Mouse (Mus musculus): ENCODE measurements at regions not wholly inside any gene's neighbourhood (a gene's known extent, or its start where the extent isn't known, plus 50 kb on each side); places are given as distances from the start of the nearest gene placed in this dataset.
"Not testable (repeated sequence)": the region's sequence is repeated elsewhere in the genome, so short reads cannot be mapped to it uniquely, and the experiment has no call there.

DNA sequence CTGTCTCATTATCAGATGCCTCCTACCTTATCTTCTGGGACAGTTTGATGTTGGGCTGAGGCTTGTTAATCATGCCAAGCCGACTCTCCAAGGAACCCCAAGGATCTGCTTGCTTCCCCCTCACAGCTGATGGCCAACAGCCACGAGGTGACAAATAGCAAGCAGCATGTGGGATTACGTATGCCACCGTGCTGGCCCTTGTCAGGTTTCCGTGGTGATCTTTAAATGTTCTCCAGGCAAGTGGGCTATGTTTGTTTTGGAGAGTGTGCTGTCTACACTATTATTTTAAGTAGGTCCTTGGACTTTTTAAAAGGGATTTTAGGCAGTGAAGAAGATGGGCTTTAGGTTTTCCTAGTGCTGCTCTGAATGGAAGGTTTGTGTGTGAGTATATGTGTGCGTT lies 149.8 kb downstream of the Mterf1b start:
- CTCF ChIA-PET: no interaction called here
- POLR2A ChIA-PET: interaction anchor here in 1 of 4 experiments (0.5 kb wide), 1 partner anchor 88 kb away, joined by 3 read pairs; no protein-coding TSS in a partner anchor

DNA sequence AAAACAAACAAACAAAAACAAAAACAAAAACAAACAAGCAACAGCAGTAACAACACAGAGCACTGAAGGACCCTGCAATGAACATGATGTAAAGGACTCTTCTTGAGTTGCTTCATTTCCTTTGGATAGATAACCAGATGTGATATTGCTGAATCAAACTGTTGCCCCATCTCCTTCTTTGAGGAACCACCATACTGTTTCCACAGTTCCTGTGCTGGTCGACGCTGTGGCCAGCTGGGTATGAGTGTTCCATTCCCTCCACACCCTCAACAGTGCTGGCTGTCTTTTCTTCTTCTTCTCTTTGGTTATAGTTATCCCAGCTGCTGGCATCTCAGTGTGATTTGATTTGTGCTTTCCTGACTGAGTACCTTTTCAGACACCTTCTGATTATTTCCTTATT lies 152.3 kb downstream of the Mterf1b start:
- POLR2A ChIA-PET: no interaction called here

DNA sequence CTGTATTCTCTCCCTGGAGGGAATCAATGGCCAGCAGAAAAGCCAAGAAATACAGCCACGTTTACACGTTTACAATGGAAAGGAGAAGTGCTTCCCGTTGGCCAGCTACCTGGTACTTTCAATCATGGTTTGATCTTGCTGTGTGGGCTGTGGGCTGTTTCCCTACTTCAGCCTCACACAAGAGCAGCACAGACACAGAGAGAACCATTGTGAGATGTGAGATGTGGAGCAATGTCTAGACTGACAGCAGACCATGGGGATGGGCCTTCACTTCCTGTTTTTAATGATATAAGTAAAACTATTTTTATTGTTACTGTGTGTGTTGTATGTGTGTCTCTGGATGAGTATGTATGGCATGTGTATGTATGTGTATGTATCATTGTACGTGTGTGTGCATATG lies 156.2 kb downstream of the Mterf1b start:
- CTCF ChIA-PET: no interaction called here

More for the DNA sequence above, 152.3 kb downstream of the Mterf1b start:
- CTCF ChIA-PET: no interaction called here

GRCm38 (mm10) chr5:4349943-4350342 lies 157.8 kb downstream of the Mterf1b start:
- CTCF ChIA-PET: no interaction called here
- POLR2A ChIA-PET: no interaction called here

More for the DNA sequence above, 156.2 kb downstream of the Mterf1b start:
- POLR2A ChIA-PET: no interaction called here

GRCm38 (mm10) chr5:4355609-4356224 lies 163.6 kb downstream of the Mterf1b start:
- CTCF ChIA-PET: no interaction called here
- POLR2A ChIA-PET: no interaction called here

- CTCF ChIA-PET, POLR2A ChIA-PET: not testable (repeated sequence)
These were observed 164.5 kb downstream of the Mterf1b start for GRCm38 (mm10) chr5:4356555-4357273.

GRCm38 (mm10) chr5:4361547-4361946 lies 169.4 kb downstream of the Mterf1b start:
- CTCF ChIA-PET, POLR2A ChIA-PET: not testable (repeated sequence)

DNA sequence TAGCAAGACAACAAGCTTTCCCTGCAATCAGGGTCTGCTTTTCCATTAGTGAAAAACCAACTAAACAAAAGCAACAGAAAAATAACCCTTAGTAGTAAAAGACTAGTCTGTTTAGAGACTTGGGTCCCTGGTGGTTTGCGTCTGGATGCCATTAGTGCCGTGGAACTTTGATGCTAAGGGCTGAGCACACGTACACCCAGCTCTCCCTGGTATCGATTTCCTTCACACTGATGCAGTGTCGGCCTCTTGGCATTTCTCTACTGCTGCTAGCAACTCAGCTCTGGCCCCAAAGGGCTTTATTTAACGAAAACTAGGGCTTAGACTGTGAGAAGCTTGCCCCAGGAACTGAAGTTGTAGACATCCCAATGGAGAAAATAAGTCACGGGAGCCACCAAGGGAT lies 192.6 kb downstream of the Mterf1b start:
- CTCF ChIA-PET, POLR2A ChIA-PET: not testable (repeated sequence)

GRCm38 (mm10) chr5:4391083-4391482 lies 198.9 kb downstream of the Mterf1b start:
- POLR2A ChIA-PET: no interaction called here
- CTCF ChIA-PET: no interaction called here

- CTCF ChIA-PET, POLR2A ChIA-PET: not testable (repeated sequence)
These were observed 202.3 kb downstream of the Mterf1b start for GRCm38 (mm10) chr5:4394353-4395052.

DNA sequence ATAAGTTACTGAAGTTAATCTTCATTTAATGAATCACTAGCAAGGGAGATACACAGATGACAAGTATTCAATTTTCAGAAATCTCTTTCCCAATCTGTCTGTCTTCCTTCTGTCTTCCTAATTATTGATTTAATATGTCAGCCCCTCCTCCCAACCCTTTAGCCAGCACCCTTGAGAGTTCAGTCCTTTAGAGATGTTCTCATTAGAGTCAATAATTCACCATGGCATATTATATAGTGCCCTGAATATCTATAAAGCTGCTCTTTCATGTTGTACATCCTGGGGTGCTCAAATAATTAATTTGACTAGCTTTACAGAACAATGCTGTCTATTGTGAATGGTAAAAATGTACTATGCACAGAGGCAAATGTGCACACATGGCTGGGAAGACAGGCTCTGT lies 205.9 kb downstream of the Mterf1b start:
- ChIA-PET CTCF (no interaction called here), POLR2A (no interaction called here)

GRCm38 (mm10) chr5:4417761-4418160 lies 225.6 kb downstream of the Mterf1b start:
- ChIA-PET CTCF (no interaction called here), POLR2A (no interaction called here)

All from embryonic stem cell, embryonic (primary cell).